Mouse (Mus musculus) kidney, postnatal 0 days (tissue): Measurements from ENCODE around the gene Atp8b4. TPM values are rescaled to one million over a fixed set of nuclear protein-coding genes. Genes with fewer than 3 reads are reported as not detected.

ENCODE experiments used
- ATAC-seq: fragments of 200-750 bp; cut with Nextera tagmentation; replicated peaks from 2 replicates; pipeline ENCODE4 v1.8.0; 2017; ENCODE audit warnings: low read depth, moderate number of reproducible peaks, moderate TSS enrichment, moderate library complexity; ENCODE audit not compliant: low FRiP score
- DNase-seq: peaks from one replicate; pipeline ENCODE4 v3.0.0-alpha.2; 2016; ENCODE audit warnings: low spot score
- H3K27ac ChIP-seq: fragments of 300-500 bp; sonication (generic); 2 replicates; pipeline ENCODE4 v1.5.1; 2014; ENCODE audit warnings: mild to moderate bottlenecking
- H3K27me3 ChIP-seq: fragments of 300-500 bp; sonication (generic); 2 replicates; pipeline ENCODE4 v1.6.1; 2014; ENCODE audit warnings: low read length, mixed read lengths; ENCODE audit not compliant: insufficient read depth
- H3K36me3 ChIP-seq: fragments of 300-500 bp; sonication (generic); 2 replicates; pipeline ENCODE4 v1.6.1; 2014; ENCODE audit warnings: low read length, mixed read lengths; ENCODE audit not compliant: insufficient read depth
- H3K4me1 ChIP-seq: fragments of 300-500 bp; sonication (generic); replicated peaks from 2 replicates; pipeline ENCODE4 v1.6.1; 2014; ENCODE audit warnings: antibody characterized with exemption, low read length, mixed read lengths; ENCODE audit not compliant: insufficient read depth
- H3K4me2 ChIP-seq: fragments of 300-500 bp; sonication (generic); 2 replicates; pipeline ENCODE4 v1.6.1; 2014; ENCODE audit warnings: mild to moderate bottlenecking, low read length, moderate library complexity, mixed read lengths
- H3K4me3 ChIP-seq: fragments of 300-500 bp; sonication (generic); replicated peaks from 2 replicates; pipeline ENCODE4 v1.5.1; 2014; ENCODE audit warnings: low read depth, low read length
- H3K9ac ChIP-seq: fragments of 300-500 bp; sonication (generic); 2 replicates; pipeline ENCODE4 v1.6.1; 2014; ENCODE audit warnings: low read depth, low read length
- H3K9me3 ChIP-seq: fragments of 300-500 bp; sonication (generic); replicated peaks from 2 replicates; pipeline ENCODE4 v1.6.1; 2016; ENCODE audit warnings: low read length, inconsistent platforms, mixed read lengths
- CTCF ChIP-seq: IDR thresholded peaks from 2 replicates; pipeline ENCODE4 v1.5.1; 2016; ENCODE audit warnings: antibody characterized with exemption, low read depth, mild to moderate bottlenecking, moderate library complexity
- WGBS: fragments of 180-500 bp; shearing (Covaris S2); extraction: QIAGEN DNeasy Blood & Tissue Kit; methylation state at CpG from one replicate; pipeline ENCODE4 v1.1.7; 2014; 5-methylcytosine and 5-hydroxymethylcytosine counted together
- polyA plus RNA-seq: library from polyadenylated mRNA; unstranded; fragments of >200 nt; fragmentation: Nextera tagmentation; extraction: Ambion mirVana; gene quantifications from 2 replicates; pipeline ENCODE4 v1.2.1, GENCODE M21; 2015

Gene Atp8b4
- polyA plus RNA-seq, 1 experiment from 2014 or later = 0.12 TPM

GRCm38 (mm10) chr2:126341521-126341920 is 159.0 kb downstream of the Atp8b4 start:
- no peak for TF ChIP-seq CTCF
- Histone ChIP-seq H3K4me1 (no peaks in the 10 kb centered on the region), H3K27me3 (no peaks in the 10 kb centered on the region), H3K9me3 (no peaks in the 10 kb centered on the region), H3K36me3 (no peaks in the 10 kb centered on the region), H3K27ac (no peak overlapping the region), H3K4me2 (no peak overlapping the region), H3K9ac (no peak overlapping the region), H3K4me3 (no peak overlapping the region)
- WGBS = 92% methylated on average over 8 of the region's 8 CpGs
- ATAC-seq (no peak), DNase-seq (no peak)

- no peaks in the 10 kb centered on the region for H3K36me3 ChIP-seq
- H3K9me3 ChIP-seq = no peaks in the 10 kb centered on the region
- no peak overlapping the region for H3K4me3 ChIP-seq
- H3K27ac ChIP-seq = no peak overlapping the region
- no peak for DNase-seq
- H3K9ac ChIP-seq = no peak overlapping the region
- no peak overlapping the region for H3K4me2 ChIP-seq
- no peaks in the 10 kb centered on the region for H3K27me3 ChIP-seq
- WGBS = 88% methylated on average over 7 of the region's 7 CpGs
- H3K4me1 ChIP-seq = no peaks in the 10 kb centered on the region
- no peak for TF ChIP-seq CTCF
- no peak for ATAC-seq
Observed at GRCm38 (mm10) chr2:126340201-126340600, 160.3 kb downstream of the Atp8b4 start.

- no peaks in the 10 kb centered on the region for H3K36me3 ChIP-seq
- DNase-seq (no peak), ATAC-seq (no peak)
- no peak for TF ChIP-seq CTCF
- WGBS = 79% methylated on average over 8 of the region's 8 CpGs
- no peak overlapping the region for H3K4me2 ChIP-seq
- H3K4me3 ChIP-seq = no peak overlapping the region
- no peak overlapping the region for H3K27ac ChIP-seq
- H3K9me3 ChIP-seq = no peaks in the 10 kb centered on the region
- H3K27me3 ChIP-seq = no peaks in the 10 kb centered on the region
- H3K9ac ChIP-seq = no peak overlapping the region
- H3K4me1 ChIP-seq = no peaks in the 10 kb centered on the region
Observed at GRCm38 (mm10) chr2:126339516-126339915, 161.0 kb downstream of the Atp8b4 start.

- no peak overlapping the region for H3K9ac ChIP-seq
- no peaks in the 10 kb centered on the region for H3K27me3 ChIP-seq
- H3K36me3 ChIP-seq = no peaks in the 10 kb centered on the region
- TF ChIP-seq CTCF = no peak
- no peaks in the 10 kb centered on the region for H3K4me1 ChIP-seq
- H3K4me3 ChIP-seq = no peak overlapping the region
- H3K27ac ChIP-seq = no peak overlapping the region
- DNase-seq (no peak), ATAC-seq (no peak)
- no peaks in the 10 kb centered on the region for H3K9me3 ChIP-seq
- WGBS = 84% methylated on average over 5 of the region's 5 CpGs
- H3K4me2 ChIP-seq = no peak overlapping the region
Observed at GRCm38 (mm10) chr2:126337143-126337542, 163.3 kb downstream of the Atp8b4 start.

- no peaks in the 10 kb centered on the region for H3K4me1 ChIP-seq
- DNase-seq (no peak), ATAC-seq (no peak)
- H3K9me3 ChIP-seq = no peaks in the 10 kb centered on the region
- H3K9ac ChIP-seq = no peak overlapping the region
- no peaks in the 10 kb centered on the region for H3K36me3 ChIP-seq
- no peak overlapping the region for H3K27ac ChIP-seq
- no peaks in the 10 kb centered on the region for H3K27me3 ChIP-seq
- H3K4me2 ChIP-seq = no peak overlapping the region
- no peak for TF ChIP-seq CTCF
- 90% methylated on average over 3 of the region's 3 CpGs for WGBS
- no peak overlapping the region for H3K4me3 ChIP-seq
Observed at GRCm38 (mm10) chr2:126331794-126332193, 168.7 kb downstream of the Atp8b4 start.

GRCm38 (mm10) chr2:126323206-126323605 is 177.3 kb downstream of the Atp8b4 start:
- Histone ChIP-seq H3K27ac (no peak overlapping the region), H3K4me2 (no peak overlapping the region), H3K9ac (no peak overlapping the region), H3K9me3 (no peaks in the 10 kb centered on the region), H3K27me3 (no peaks in the 10 kb centered on the region), H3K36me3 (no peaks in the 10 kb centered on the region), H3K4me3 (no peak overlapping the region), H3K4me1 (no peaks in the 10 kb centered on the region)
- DNase-seq (no peak), ATAC-seq (no peak)
- 79% methylated on average over 7 of the region's 7 CpGs for WGBS
- TF ChIP-seq CTCF = no peak

- Histone ChIP-seq H3K27me3 (no peaks in the 10 kb centered on the region), H3K4me2 (no peak overlapping the region), H3K27ac (no peak overlapping the region), H3K36me3 (no peaks in the 10 kb centered on the region), H3K4me3 (no peak overlapping the region), H3K4me1 (no peaks in the 10 kb centered on the region), H3K9me3 (no peaks in the 10 kb centered on the region), H3K9ac (no peak overlapping the region)
- TF ChIP-seq CTCF = no peak
- WGBS = 83% methylated on average over 15 of the region's 15 CpGs
- DNase-seq = no peak
- ATAC-seq = no peak
Observed at GRCm38 (mm10) chr2:126322631-126323031, 177.8 kb downstream of the Atp8b4 start.
